Mouse (Mus musculus) CH12.LX (cell line): Measurements from ENCODE around the gene Vwa7.

ENCODE experiments used
- ETS1 ChIP-seq: conservative IDR thresholded peaks from 2 replicates; pipeline ENCODE4 v1.6.1; 2012; ENCODE audit warnings: low read depth, mild to moderate bottlenecking, inconsistent platforms, low read length, improper control_type of control experiment, moderate library complexity
- MAX ChIP-seq: IDR thresholded peaks from 2 replicates; pipeline ENCODE4 v1.6.1; 2011; ENCODE audit warnings: low read length, improper control_type of control experiment
- TBP ChIP-seq: conservative IDR thresholded peaks from 2 replicates; pipeline ENCODE4 v1.6.1; 2011; ENCODE audit warnings: low read depth, low read length, improper control_type of control experiment

DNA sequence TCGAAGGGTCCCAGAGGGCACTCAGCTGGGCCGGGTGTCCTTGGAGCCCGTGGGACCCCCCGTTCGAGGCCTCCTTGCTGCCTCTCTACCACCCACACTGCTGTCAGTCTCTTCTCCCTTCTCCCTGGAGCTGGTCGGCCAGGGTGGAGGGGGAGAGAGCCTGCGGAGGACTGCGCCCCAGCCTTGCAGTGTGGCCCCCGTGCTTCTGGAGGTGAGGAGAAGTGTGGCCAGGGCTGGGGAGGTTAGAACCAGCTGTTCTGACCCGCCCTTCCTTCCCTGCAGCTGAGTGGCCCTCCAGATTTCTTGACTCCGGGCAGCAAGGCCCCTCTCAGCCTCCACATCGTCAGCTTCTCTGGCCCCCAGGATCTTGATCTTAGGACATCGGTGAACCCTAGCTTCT, 7.9 kb downstream of the Vwa7 start:
- TF ChIP-seq MAX (no peak), ETS1 (no peak), TBP (no peak)
